Comparison of ENCODE assay signal across 8 mouse cellular contexts in the genomic region with DNA sequence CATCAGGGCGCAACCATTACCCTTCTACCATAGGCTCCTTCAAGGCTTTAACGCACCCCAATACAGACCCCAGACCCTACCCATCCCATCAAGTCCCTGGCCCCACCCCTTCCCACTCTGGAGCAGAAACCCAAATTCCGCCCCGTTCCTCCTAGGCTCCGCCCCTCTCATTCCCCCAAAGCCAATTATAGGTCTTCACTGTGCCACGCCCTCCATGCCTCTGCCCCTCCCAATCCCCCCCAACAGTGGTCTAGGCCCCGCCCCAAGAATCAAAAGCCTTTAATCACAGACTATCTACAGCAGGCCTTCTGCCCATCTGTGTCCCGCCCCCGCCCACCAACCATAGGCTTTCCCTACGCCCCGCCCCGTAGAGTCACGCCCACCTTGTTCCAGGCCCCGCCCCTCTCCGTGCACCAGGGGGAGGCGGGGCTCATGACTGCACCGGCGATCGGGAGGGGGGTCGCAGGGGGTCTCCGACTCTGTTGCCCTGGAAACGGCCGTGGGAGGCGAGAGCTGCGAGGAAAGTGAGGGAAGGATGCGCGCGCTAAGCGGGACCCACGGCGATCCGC. TPM values are rescaled to one million over a fixed set of nuclear protein-coding genes. Genes with fewer than 3 reads are reported as not detected.
DNase-seq lines count a peak whose midpoint lies in the region; ATAC-seq lines count a peak whose summit lies in the region.

No protein-coding gene starts in this region.

- H3K9ac ChIP-seq in embryonic facial prominence, embryonic 11.5 days (replicated peaks; ENCODE audit: low read length) = peak overlapping the region; percentile 62
- H3K9ac ChIP-seq in heart, embryonic 11.5 days (ENCODE audit: low read depth, low read length) = peak overlapping the region; percentile 78
- peak overlapping the region; percentile 89 for H3K9ac ChIP-seq in kidney, embryonic 16.5 days (replicated peaks; ENCODE audit: low read length)
- H3K9ac ChIP-seq in neural tube, embryonic 13.5 days = peak overlapping the region; percentile 70

- under 1% methylated on average over 32 of the region's 32 CpGs for WGBS in embryonic facial prominence, embryonic 11.5 days
- under 1% methylated on average over 32 of the region's 32 CpGs for WGBS in heart, embryonic 11.5 days (ENCODE audit: insufficient replicate concordance)
- WGBS in kidney, embryonic 16.5 days = under 1% methylated on average over 32 of the region's 32 CpGs
- under 1% methylated on average over 32 of the region's 32 CpGs for WGBS in neural tube, embryonic 13.5 days

- peak overlapping the region; percentile 69 for H3K4me2 ChIP-seq in embryonic facial prominence, embryonic 11.5 days (ENCODE audit: low read depth, low read length)
- H3K4me2 ChIP-seq in heart, embryonic 11.5 days = peak overlapping the region; percentile 71
- peak overlapping the region; percentile 77 for H3K4me2 ChIP-seq in kidney, embryonic 16.5 days (replicated peaks; ENCODE audit: low read depth, low read length)
- peak overlapping the region; percentile 64 for H3K4me2 ChIP-seq in neural tube, embryonic 13.5 days

- H3K9me3 ChIP-seq in embryonic facial prominence, embryonic 11.5 days (replicated peaks; ENCODE audit: control insufficient read depth, low read length) = no peaks in the 10 kb centered on the region
- no peaks in the 10 kb centered on the region for H3K9me3 ChIP-seq in heart, embryonic 11.5 days (replicated peaks; ENCODE audit: control insufficient read depth, low read length)
- no peaks in the 10 kb centered on the region for H3K9me3 ChIP-seq in kidney, embryonic 16.5 days (ENCODE audit: low read length)
- no peaks in the 10 kb centered on the region for H3K9me3 ChIP-seq in neural tube, embryonic 13.5 days

- no peaks in the 10 kb centered on the region for H3K27me3 ChIP-seq in embryonic facial prominence, embryonic 11.5 days (ENCODE audit: control insufficient read depth, insufficient read depth, low read length)
- H3K27me3 ChIP-seq in heart, embryonic 11.5 days (ENCODE audit: control insufficient read depth, insufficient read depth, low read length) = no peaks in the 10 kb centered on the region
- no peaks in the 10 kb centered on the region for H3K27me3 ChIP-seq in kidney, embryonic 16.5 days (ENCODE audit: insufficient read depth, low read length)
- peaks cover 12% of the 10 kb centered on the region; the same call in 1 of the 2 replicates for H3K27me3 ChIP-seq in neural tube, embryonic 13.5 days

- DNase-seq in 416B (ENCODE audit: low read depth) = peak; percentile 97
- DNase-seq in adipocyte (ENCODE audit: low spot score) = peak; percentile 78
- DNase-seq in embryonic facial prominence, embryonic 11.5 days (ENCODE audit: low spot score) = peak; percentile 92
- DNase-seq in lung, adult 18-20 months = peak; percentile 71 to 77
- peak; percentile 98 for DNase-seq in testis, postnatal 10 days (ENCODE audit: low spot score)

- no peaks in the 10 kb centered on the region; the same call in 1 of the 2 replicates for H3K36me3 ChIP-seq in embryonic facial prominence, embryonic 11.5 days (replicated peaks; ENCODE audit: control insufficient read depth, insufficient read depth, low read depth, low read length)
- peaks cover 13% of the 10 kb centered on the region for H3K36me3 ChIP-seq in heart, embryonic 11.5 days (ENCODE audit: control insufficient read depth, insufficient read depth, low read length)
- H3K36me3 ChIP-seq in kidney, embryonic 16.5 days (ENCODE audit: insufficient read depth, low read length) = peaks cover 29% of the 10 kb centered on the region
- H3K36me3 ChIP-seq in neural tube, embryonic 13.5 days = peaks cover 33% of the 10 kb centered on the region

- peak overlapping the region; percentile 90 for H3K4me3 ChIP-seq in embryonic facial prominence, embryonic 11.5 days (ENCODE audit: low read depth, low read length)
- peak overlapping the region; percentile 95 for H3K4me3 ChIP-seq in heart, embryonic 11.5 days (ENCODE audit: low read depth, low read length)
- H3K4me3 ChIP-seq in kidney, embryonic 16.5 days (ENCODE audit: low read length) = peak overlapping the region; percentile 97
- H3K4me3 ChIP-seq in neural tube, embryonic 13.5 days = peak overlapping the region; percentile 70

- peak overlapping the region; percentile 84 for H3K27ac ChIP-seq in embryonic facial prominence, embryonic 11.5 days (replicated peaks; ENCODE audit: low read depth, low read length)
- peak overlapping the region; percentile 96 for H3K27ac ChIP-seq in heart, embryonic 11.5 days (ENCODE audit: low read depth, low read length)
- peak overlapping the region; percentile 100 for H3K27ac ChIP-seq in kidney, embryonic 16.5 days (ENCODE audit: low read length)
- H3K27ac ChIP-seq in neural tube, embryonic 13.5 days (replicated peaks) = peak overlapping the region; percentile 91

- ATAC-seq in embryonic facial prominence, embryonic 11.5 days (replicated peaks; ENCODE audit: insufficient number of reproducible peaks, low FRiP score, low TSS enrichment, low read depth) = peak; percentile 57
- peak; percentile 78 for ATAC-seq in heart, embryonic 11.5 days (replicated peaks; ENCODE audit: insufficient number of reproducible peaks, low FRiP score, low TSS enrichment)
- peak; percentile 67 for ATAC-seq in kidney, embryonic 16.5 days (ENCODE audit: low FRiP score, low TSS enrichment)
- peak; percentile 84 for ATAC-seq in neural tube, embryonic 13.5 days (ENCODE audit: low read depth)

- no peaks in the 10 kb centered on the region for H3K4me1 ChIP-seq in embryonic facial prominence, embryonic 11.5 days (ENCODE audit: control insufficient read depth, insufficient read depth, low read length)
- no peaks in the 10 kb centered on the region; the same call in 1 of the 2 replicates for H3K4me1 ChIP-seq in heart, embryonic 11.5 days (ENCODE audit: control insufficient read depth, insufficient read depth, low read length)
- H3K4me1 ChIP-seq in kidney, embryonic 16.5 days (ENCODE audit: insufficient read depth, low read length) = peaks cover 12% of the 10 kb centered on the region; the same call in 1 of the 2 replicates
- H3K4me1 ChIP-seq in neural tube, embryonic 13.5 days (replicated peaks) = peaks cover 19% of the 10 kb centered on the region

RNA-seq across cellular contexts. Expression of a gene that starts 0.5 kb away (rescaled TPM):
- polyA plus RNA-seq in embryonic facial prominence, embryonic 11.5 days (2014; fragmentation: Nextera tagmentation; extraction: Ambion mirVana) = 63.7 and 69.6 TPM in 2 replicates
- 48.5 and 53.4 TPM in 2 replicates for polyA plus RNA-seq in heart, embryonic 11.5 days (2014; fragmentation: Nextera tagmentation; extraction: Ambion mirVana)
- polyA plus RNA-seq in kidney, embryonic 16.5 days (2015; fragmentation: Nextera tagmentation; extraction: Ambion mirVana) = 93.1 and 94.3 TPM in 2 replicates
- 60.1 and 65.2 TPM in 2 replicates for polyA plus RNA-seq in neural tube, embryonic 13.5 days (2015; fragmentation: Nextera tagmentation; extraction: Ambion mirVana)

RNA-seq across cellular contexts. Expression of a gene that starts 4.6 kb away (rescaled TPM):
- polyA plus RNA-seq in embryonic facial prominence, embryonic 11.5 days (2014; fragmentation: Nextera tagmentation; extraction: Ambion mirVana) = 56.3 and 61.4 TPM in 2 replicates
- polyA plus RNA-seq in heart, embryonic 11.5 days (2014; fragmentation: Nextera tagmentation; extraction: Ambion mirVana) = 40.1 and 43.1 TPM in 2 replicates
- polyA plus RNA-seq in kidney, embryonic 16.5 days (2015; fragmentation: Nextera tagmentation; extraction: Ambion mirVana) = 105 and 107 TPM in 2 replicates
- 22.5 and 22.7 TPM in 2 replicates for polyA plus RNA-seq in neural tube, embryonic 13.5 days (2015; fragmentation: Nextera tagmentation; extraction: Ambion mirVana)

RNA-seq across cellular contexts. Expression of a gene that starts 18.9 kb away (rescaled TPM):
- polyA plus RNA-seq in embryonic facial prominence, embryonic 11.5 days (2014; fragmentation: Nextera tagmentation; extraction: Ambion mirVana) = 0.70 and 0.88 TPM in 2 replicates
- polyA plus RNA-seq in heart, embryonic 11.5 days (2014; fragmentation: Nextera tagmentation; extraction: Ambion mirVana) = 0.70 TPM in 1 of 2 replicates, not detected in the other
- polyA plus RNA-seq in kidney, embryonic 16.5 days (2015; fragmentation: Nextera tagmentation; extraction: Ambion mirVana) = 70.0 and 83.8 TPM in 2 replicates
- 1.2 and 1.6 TPM in 2 replicates for polyA plus RNA-seq in neural tube, embryonic 13.5 days (2015; fragmentation: Nextera tagmentation; extraction: Ambion mirVana)

RNA-seq across cellular contexts. Expression of a gene that starts 21.4 kb away (rescaled TPM):
- not detected in 2 replicates for polyA plus RNA-seq in embryonic facial prominence, embryonic 11.5 days (2014; fragmentation: Nextera tagmentation; extraction: Ambion mirVana)
- polyA plus RNA-seq in heart, embryonic 11.5 days (2014; fragmentation: Nextera tagmentation; extraction: Ambion mirVana) = not detected in 2 replicates
- polyA plus RNA-seq in kidney, embryonic 16.5 days (2015; fragmentation: Nextera tagmentation; extraction: Ambion mirVana) = 0.10 and 0.11 TPM in 2 replicates
- 0.13 TPM in 1 of 2 replicates, not detected in the other for polyA plus RNA-seq in neural tube, embryonic 13.5 days (2015; fragmentation: Nextera tagmentation; extraction: Ambion mirVana)

RNA-seq across cellular contexts. Expression of a gene that starts 28.8 kb away (rescaled TPM):
- polyA plus RNA-seq in embryonic facial prominence, embryonic 11.5 days (2014; fragmentation: Nextera tagmentation; extraction: Ambion mirVana) = 0.07 TPM in 1 of 2 replicates, not detected in the other
- polyA plus RNA-seq in heart, embryonic 11.5 days (2014; fragmentation: Nextera tagmentation; extraction: Ambion mirVana) = 0.37 and 0.47 TPM in 2 replicates
- polyA plus RNA-seq in kidney, embryonic 16.5 days (2015; fragmentation: Nextera tagmentation; extraction: Ambion mirVana) = 0.12 and 0.14 TPM in 2 replicates
- 0.08 and 0.22 TPM in 2 replicates for polyA plus RNA-seq in neural tube, embryonic 13.5 days (2015; fragmentation: Nextera tagmentation; extraction: Ambion mirVana)

Comparison
In these comparisons a context has a peak if more than half of its experiments do, and no peak if none do; other contexts are left out.
1. Peak in every context shown above with its lines: DNase-seq, ATAC-seq, H3K4me3 ChIP-seq and H3K27ac ChIP-seq.
2. RNA of a gene that starts 18.9 kb away (polyA plus RNA-seq): 70.0 to 83.8 TPM in kidney, embryonic 16.5 days; 1.2 to 1.6 TPM in neural tube, embryonic 13.5 days, 0.70 to 0.88 TPM in embryonic facial prominence, embryonic 11.5 days and 0.70 TPM in heart, embryonic 11.5 days; every median in the first group is over 10 times any median in the second.